Mouse (Mus musculus) kidney, postnatal 25 days (tissue): ENCODE measurements at regions not wholly inside any gene's neighbourhood (a gene's known extent, or its start where the extent isn't known, plus 50 kb on each side); places are given as distances from the start of the nearest gene placed in this dataset.

Source experiments
- DNase-seq, 2 experiments: peaks; one replicate each; pipeline ENCODE4 v3.0.0; 2021; ENCODE audit warnings: mixed read lengths in 2 of 2

GRCm38 (mm10) chr9:47133454-47133853 is 134.9 kb downstream of the Gm4791 start:
- no peak for DNase-seq

GRCm38 (mm10) chr9:47133873-47134272 is 135.3 kb downstream of the Gm4791 start:
- no peak for DNase-seq

- no peak for DNase-seq
Observed at GRCm38 (mm10) chr9:47134479-47134878, 135.9 kb downstream of the Gm4791 start.

GRCm38 (mm10) chr9:47136641-47137040 is 138.1 kb downstream of the Gm4791 start:
- no peak for DNase-seq

GRCm38 (mm10) chr9:47153471-47153870 is 154.9 kb downstream of the Gm4791 start:
- peak in 1 of 2 experiments; percentile 15 for DNase-seq

GRCm38 (mm10) chr9:47165480-47166131 is 167.1 kb downstream of the Gm4791 start:
- no peak for DNase-seq

- DNase-seq: no peak
Observed at GRCm38 (mm10) chr9:47167681-47168240, 169.2 kb downstream of the Gm4791 start.

- DNase-seq: no peak
Observed at GRCm38 (mm10) chr9:47176044-47176443, 177.5 kb downstream of the Gm4791 start.

GRCm38 (mm10) chr9:47218101-47218500 is 219.6 kb downstream of the Gm4791 start:
- DNase-seq: no peak

- DNase-seq: no peak
Observed at GRCm38 (mm10) chr9:47223536-47223935, 225.0 kb downstream of the Gm4791 start.

- no peak for DNase-seq
Observed at GRCm38 (mm10) chr9:47224249-47224648, 225.7 kb downstream of the Gm4791 start.

- no peak for DNase-seq
Observed at GRCm38 (mm10) chr9:47226476-47227271, 228.1 kb downstream of the Gm4791 start.

- no peak for DNase-seq
Observed at GRCm38 (mm10) chr9:47227298-47227697, 228.8 kb downstream of the Gm4791 start.

- DNase-seq: no peak
Observed at GRCm38 (mm10) chr9:47228736-47229135, 230.2 kb downstream of the Gm4791 start.

GRCm38 (mm10) chr9:47229296-47229695 is 230.8 kb downstream of the Gm4791 start:
- no peak for DNase-seq

- DNase-seq: no peak
Observed at GRCm38 (mm10) chr9:47240950-47241349, 242.4 kb downstream of the Gm4791 start.

- no peak for DNase-seq
Observed at GRCm38 (mm10) chr9:47242051-47242450, 243.5 kb downstream of the Gm4791 start.

- DNase-seq: no peak
Observed at GRCm38 (mm10) chr9:47242526-47242925, 244.0 kb downstream of the Gm4791 start.

- no peak for DNase-seq
Observed at GRCm38 (mm10) chr9:47249029-47249428, 250.5 kb downstream of the Gm4791 start.

- DNase-seq: no peak
Observed at GRCm38 (mm10) chr9:47251160-47251559, 252.6 kb downstream of the Gm4791 start.

GRCm38 (mm10) chr9:47253836-47254657 is 255.5 kb downstream of the Gm4791 start:
- peak; percentile 46 to 59 for DNase-seq

- DNase-seq: peak; percentile 58 to 69
Observed at GRCm38 (mm10) chr9:47265946-47266490, 264.0 kb upstream of the Cadm1 start.
